Mouse (Mus musculus): ENCODE results near the gene Mbl2. TPM values are rescaled to one million over a fixed set of nuclear protein-coding genes. Genes with fewer than 3 reads are reported as not detected.
A peak's percentile ranks its signal among the peaks of the same experiment; 100 is the strongest.
"Not testable (repeated sequence)": the region's sequence is repeated elsewhere in the genome, so short reads cannot be mapped to it uniquely, and the experiment has no call there.

The Mbl2 gene
- polyA plus RNA-seq (2014; fragmentation: Nextera tagmentation; extraction: Ambion mirVana), result not detected in 2 replicates

DNA sequence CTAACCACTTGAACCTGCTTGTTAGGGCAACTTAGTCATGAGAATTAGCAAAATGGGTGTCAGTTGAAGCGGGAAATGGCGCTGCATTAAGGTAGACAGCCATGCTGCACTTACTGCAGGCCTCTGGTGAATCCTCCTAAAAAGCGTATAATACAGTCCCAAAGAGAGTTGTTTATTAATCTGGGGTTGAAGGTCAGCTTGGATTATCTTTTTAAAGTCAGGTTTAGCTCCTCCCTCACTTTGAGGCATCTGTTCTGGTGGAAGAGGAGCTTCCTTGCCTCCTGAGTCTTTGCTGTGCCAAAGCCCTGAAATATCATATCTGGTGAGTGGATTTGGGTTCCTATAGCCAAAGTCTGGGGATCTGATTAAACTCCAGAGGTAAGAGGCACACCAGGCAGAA lies at the start of gene Mbl2:
TSS of gene Mbl2 (plus strand) at position 252 of the 400 bp plus-strand sequence.
- Histone ChIP-seq H3K4me3 (ENCODE audit: low read depth, low read length) (no peak within 1 kb of the TSS), H3K4me1 (ENCODE audit: control insufficient read depth, insufficient read depth, low read length) (no peaks in the 10 kb centered on the region), H3K36me3 (ENCODE audit: control insufficient read depth, insufficient read depth, low read length) (no peaks in the 10 kb centered on the region), H3K4me2 (no peak within 1 kb of the TSS), H3K9me3 (ENCODE audit: control insufficient read depth, low read length) (no peaks in the 10 kb centered on the region), H3K9ac (ENCODE audit: low read length) (no peak within 1 kb of the TSS), H3K27ac (ENCODE audit: low read depth, low read length) (no peak within 1 kb of the TSS), H3K27me3 (ENCODE audit: control insufficient read depth, insufficient read depth, low read length) (no peaks in the 10 kb centered on the region)
- ATAC-seq (ENCODE audit: low FRiP score) (no peak), DNase-seq (ENCODE audit: low spot score, missing footprints) (no peak)
- WGBS, result 88% methylated on average over 3 of the region's 3 CpGs

DNA sequence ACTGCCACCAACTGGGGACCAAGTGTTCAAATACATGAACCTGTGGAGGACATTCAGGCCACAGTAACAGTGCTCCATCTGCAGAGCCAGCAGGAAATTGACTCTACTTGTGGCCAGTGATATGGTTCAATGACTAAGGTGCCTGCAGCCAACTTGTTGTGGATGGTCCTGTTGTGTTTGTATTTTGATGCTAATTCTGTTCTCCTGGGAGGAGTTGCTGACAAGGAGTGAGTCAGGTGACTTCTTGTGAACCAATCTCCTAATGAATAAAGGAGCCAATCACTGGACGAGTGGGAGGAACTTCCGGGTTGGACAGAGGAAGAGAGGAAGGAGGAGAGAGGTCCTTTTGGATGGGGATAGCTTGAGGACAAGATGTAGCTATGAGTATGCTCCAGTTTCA lies 47.2 kb upstream of the Mbl2 start:
- ATAC-seq (ENCODE audit: low FRiP score) (no peak), DNase-seq (ENCODE audit: low spot score, missing footprints) (no peak)
- Histone ChIP-seq H3K4me2 (no peak overlapping the region), H3K27ac (ENCODE audit: low read depth, low read length) (no peak overlapping the region), H3K4me3 (ENCODE audit: low read depth, low read length) (no peak overlapping the region), H3K36me3 (ENCODE audit: control insufficient read depth, insufficient read depth, low read length) (no peaks in the 10 kb centered on the region), H3K4me1 (ENCODE audit: control insufficient read depth, insufficient read depth, low read length) (no peaks in the 10 kb centered on the region), H3K9ac (ENCODE audit: low read length) (no peak overlapping the region), H3K27me3 (ENCODE audit: control insufficient read depth, insufficient read depth, low read length) (no peaks in the 10 kb centered on the region), H3K9me3 (ENCODE audit: control insufficient read depth, low read length) (peaks cover 2% of the 10 kb centered on the region; the same call in 1 of the 2 replicates)
- 77% methylated on average over 2 of the region's 2 CpGs for WGBS

GRCm38 (mm10) chr19:30187232-30187631 lies 45.5 kb upstream of the Mbl2 start:
- Histone ChIP-seq H3K4me1 (ENCODE audit: control insufficient read depth, insufficient read depth, low read length) (no peaks in the 10 kb centered on the region), H3K36me3 (ENCODE audit: control insufficient read depth, insufficient read depth, low read length) (no peaks in the 10 kb centered on the region)
- WGBS, result 94% methylated on average over 2 of the region's 2 CpGs

GRCm38 (mm10) chr19:30194999-30195398 lies 37.7 kb upstream of the Mbl2 start:
- Histone ChIP-seq H3K9me3 (ENCODE audit: control insufficient read depth, low read length) (no peaks in the 10 kb centered on the region), H3K4me2 (no peak overlapping the region), H3K27me3 (ENCODE audit: control insufficient read depth, insufficient read depth, low read length) (no peaks in the 10 kb centered on the region), H3K4me1 (ENCODE audit: control insufficient read depth, insufficient read depth, low read length) (no peaks in the 10 kb centered on the region), H3K9ac (ENCODE audit: low read length) (no peak overlapping the region), H3K27ac (ENCODE audit: low read depth, low read length) (no peak overlapping the region), H3K4me3 (ENCODE audit: low read depth, low read length) (no peak overlapping the region), H3K36me3 (ENCODE audit: control insufficient read depth, insufficient read depth, low read length) (no peaks in the 10 kb centered on the region)
- ATAC-seq (ENCODE audit: low FRiP score), result no peak
- 74% methylated on average over 6 of the region's 6 CpGs for WGBS
- DNase-seq (ENCODE audit: low spot score, missing footprints), result no peak

More at GRCm38 (mm10) chr19:30187232-30187631, 45.5 kb upstream of the Mbl2 start:
- Histone ChIP-seq H3K27me3 (ENCODE audit: control insufficient read depth, insufficient read depth, low read length) (no peaks in the 10 kb centered on the region), H3K4me3 (ENCODE audit: low read depth, low read length) (no peak overlapping the region), H3K9ac (ENCODE audit: low read length) (no peak overlapping the region), H3K9me3 (ENCODE audit: control insufficient read depth, low read length) (peaks cover 2% of the 10 kb centered on the region; the same call in 1 of the 2 replicates), H3K4me2 (no peak overlapping the region), H3K27ac (ENCODE audit: low read depth, low read length) (no peak overlapping the region)
- ATAC-seq (ENCODE audit: low FRiP score) (no peak), DNase-seq (ENCODE audit: low spot score, missing footprints) (no peak)

DNA sequence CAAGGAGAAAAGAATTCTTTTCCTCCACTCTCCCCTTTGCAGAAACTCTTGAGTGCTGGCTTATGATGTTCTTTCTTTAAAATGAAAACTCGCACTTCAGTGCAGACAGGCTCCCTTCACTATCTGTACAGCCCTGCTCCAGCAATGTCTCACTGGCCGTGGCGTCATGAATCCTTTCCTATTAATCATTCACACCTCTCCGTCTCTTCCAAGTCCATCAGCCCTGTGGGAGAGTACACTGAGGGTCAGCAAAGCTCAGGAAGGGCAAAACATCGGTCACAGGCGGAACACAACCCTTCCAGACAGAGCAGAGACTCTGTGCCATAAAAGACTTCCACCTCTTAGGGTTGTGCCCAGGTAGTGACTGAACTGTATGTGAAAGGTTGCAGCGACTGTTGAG lies 30.6 kb upstream of the Mbl2 start:
- ATAC-seq (ENCODE audit: low FRiP score), result no peak
- no peaks in the 10 kb centered on the region for H3K27me3 ChIP-seq (ENCODE audit: control insufficient read depth, insufficient read depth, low read length)

DNA sequence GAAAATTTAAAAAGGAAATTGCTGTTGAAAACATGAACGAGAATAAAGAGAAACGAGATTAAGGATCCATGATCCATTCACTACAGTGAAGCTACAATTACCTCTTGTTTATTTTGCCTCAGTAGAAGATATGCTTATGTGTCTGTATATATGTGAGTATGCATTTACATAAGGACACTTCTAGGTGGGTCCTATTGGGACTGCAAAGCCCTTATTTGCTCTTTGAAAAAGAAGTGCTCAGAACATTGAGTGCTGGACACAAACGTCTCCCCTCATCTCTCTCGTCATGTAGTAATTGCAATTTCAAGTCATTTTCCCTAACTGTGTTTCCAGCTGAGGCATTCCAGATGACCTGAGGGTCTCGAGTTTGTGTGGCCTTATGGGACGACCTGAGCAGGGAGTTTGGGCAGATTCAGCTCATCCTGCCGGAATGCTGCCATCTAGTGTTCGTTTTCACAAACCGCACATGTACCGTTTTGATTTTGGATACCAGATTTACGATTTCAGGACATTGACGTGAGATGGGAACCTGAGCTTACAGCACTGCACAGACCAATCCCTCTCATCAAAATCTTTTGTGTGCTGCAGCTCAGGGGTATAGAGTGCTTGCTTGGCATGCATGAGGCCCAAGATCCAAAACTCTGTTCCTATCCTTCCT lies 27.5 kb upstream of the Mbl2 start:
- Histone ChIP-seq H3K9ac (ENCODE audit: low read length) (no peak overlapping the region), H3K4me3 (ENCODE audit: low read depth, low read length) (no peak overlapping the region), H3K4me2 (no peak overlapping the region), H3K9me3 (ENCODE audit: control insufficient read depth, low read length) (no peaks in the 10 kb centered on the region), H3K4me1 (ENCODE audit: control insufficient read depth, insufficient read depth, low read length) (no peaks in the 10 kb centered on the region), H3K27me3 (ENCODE audit: control insufficient read depth, insufficient read depth, low read length) (no peaks in the 10 kb centered on the region), H3K27ac (ENCODE audit: low read depth, low read length) (no peak overlapping the region), H3K36me3 (ENCODE audit: control insufficient read depth, insufficient read depth, low read length) (no peaks in the 10 kb centered on the region)
- DNase-seq (ENCODE audit: low spot score, missing footprints) (peak; percentile 94), ATAC-seq (ENCODE audit: low FRiP score) (peak; percentile 57; the same call in 1 of the 2 replicates)
- WGBS, result 22% methylated on average over 12 of the region's 12 CpGs

More for the DNA sequence above, 30.6 kb upstream of the Mbl2 start:
- Histone ChIP-seq H3K27ac (ENCODE audit: low read depth, low read length) (no peak overlapping the region), H3K9ac (ENCODE audit: low read length) (no peak overlapping the region), H3K4me3 (ENCODE audit: low read depth, low read length) (no peak overlapping the region), H3K4me2 (no peak overlapping the region), H3K9me3 (ENCODE audit: control insufficient read depth, low read length) (no peaks in the 10 kb centered on the region), H3K4me1 (ENCODE audit: control insufficient read depth, insufficient read depth, low read length) (no peaks in the 10 kb centered on the region), H3K36me3 (ENCODE audit: control insufficient read depth, insufficient read depth, low read length) (no peaks in the 10 kb centered on the region)
- no peak for DNase-seq (ENCODE audit: low spot score, missing footprints)
- 87% methylated on average over 7 of the region's 7 CpGs for WGBS

DNA sequence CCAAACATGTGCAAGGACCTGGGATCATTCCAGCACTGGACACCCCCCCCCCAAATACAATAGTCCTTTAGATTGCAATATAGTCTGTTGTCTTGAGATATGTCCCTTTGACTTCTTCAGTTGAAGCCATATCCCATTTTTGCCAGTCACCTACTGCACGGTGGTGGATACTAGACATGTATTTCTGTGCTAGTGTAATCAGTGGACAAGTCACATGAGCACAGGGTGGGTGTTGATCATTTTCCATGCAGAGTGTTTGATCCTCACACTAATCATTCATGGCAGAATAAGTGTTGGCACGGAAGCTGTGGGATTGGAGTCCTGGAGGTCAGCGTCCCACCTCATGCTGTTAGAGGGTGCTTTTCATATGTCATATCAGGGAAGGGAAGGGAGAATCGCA lies 26.9 kb upstream of the Mbl2 start:
- no peaks in the 10 kb centered on the region for H3K9me3 ChIP-seq (ENCODE audit: control insufficient read depth, low read length)
- H3K4me1 ChIP-seq (ENCODE audit: control insufficient read depth, insufficient read depth, low read length), result no peaks in the 10 kb centered on the region
- no peak overlapping the region for H3K27ac ChIP-seq (ENCODE audit: low read depth, low read length)
- no peak overlapping the region for H3K9ac ChIP-seq (ENCODE audit: low read length)
- no peaks in the 10 kb centered on the region for H3K27me3 ChIP-seq (ENCODE audit: control insufficient read depth, insufficient read depth, low read length)
- no peak overlapping the region for H3K4me3 ChIP-seq (ENCODE audit: low read depth, low read length)
- ATAC-seq (ENCODE audit: low FRiP score) (peak; percentile 48; the same call in 1 of the 2 replicates), DNase-seq (ENCODE audit: low spot score, missing footprints) (no peak)
- H3K36me3 ChIP-seq (ENCODE audit: control insufficient read depth, insufficient read depth, low read length), result no peaks in the 10 kb centered on the region
- 91% methylated on average over 4 of the region's 4 CpGs for WGBS
- H3K4me2 ChIP-seq, result no peak overlapping the region

DNA sequence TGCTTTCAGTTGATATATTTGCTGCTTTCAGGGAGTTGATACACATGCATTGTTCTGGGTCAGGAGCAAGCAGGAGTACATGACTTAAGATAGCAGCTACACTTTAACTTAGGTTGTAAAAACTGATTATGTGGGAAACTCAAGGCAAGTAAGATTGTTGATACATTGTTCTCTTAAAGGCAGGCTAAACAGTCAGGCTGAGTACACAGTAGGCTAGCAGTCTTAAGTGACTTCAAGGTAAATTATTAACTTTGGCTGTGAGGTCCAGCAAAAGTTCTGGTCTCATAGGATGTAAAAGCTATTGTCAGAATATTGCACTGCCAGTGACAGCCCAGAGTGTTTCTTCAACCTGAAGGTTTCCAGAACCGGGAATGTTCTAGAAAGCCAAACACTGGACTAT lies 25.8 kb upstream of the Mbl2 start:
- 87% methylated on average over 1 of the region's 1 CpGs for WGBS
- no peak overlapping the region for H3K27ac ChIP-seq (ENCODE audit: low read depth, low read length)

DNA sequence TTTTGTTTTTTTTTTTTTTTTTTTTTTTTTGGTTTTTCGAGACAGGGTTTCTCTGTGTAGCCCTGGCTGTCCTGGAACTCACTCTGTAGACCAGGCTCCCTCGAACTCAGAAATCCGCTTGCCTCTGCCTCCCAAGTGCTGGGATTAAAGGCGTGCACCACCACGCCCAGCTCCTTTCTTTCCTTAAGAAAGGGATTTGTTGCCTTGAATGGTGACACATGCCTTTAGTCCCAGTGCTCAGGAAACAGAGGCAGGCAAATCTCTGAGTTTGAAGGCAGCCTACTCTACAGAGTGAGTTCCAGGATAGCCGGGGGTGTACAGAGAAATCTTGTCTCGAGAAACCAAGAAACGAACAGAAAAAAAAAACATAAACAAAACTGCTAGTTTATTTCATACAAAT lies 23.7 kb upstream of the Mbl2 start:
- H3K9me3 ChIP-seq (ENCODE audit: control insufficient read depth, low read length); H3K27ac ChIP-seq (ENCODE audit: low read depth, low read length); ATAC-seq (ENCODE audit: low FRiP score); DNase-seq (ENCODE audit: low spot score, missing footprints); H3K4me3 ChIP-seq (ENCODE audit: low read depth, low read length); H3K4me2 ChIP-seq; H3K27me3 ChIP-seq (ENCODE audit: control insufficient read depth, insufficient read depth, low read length); H3K9ac ChIP-seq (ENCODE audit: low read length); H3K4me1 ChIP-seq (ENCODE audit: control insufficient read depth, insufficient read depth, low read length); H3K36me3 ChIP-seq (ENCODE audit: control insufficient read depth, insufficient read depth, low read length): not testable (repeated sequence)
- WGBS, result 88% methylated on average over 8 of the region's 8 CpGs

More for the DNA sequence above, 25.8 kb upstream of the Mbl2 start:
- no peaks in the 10 kb centered on the region for H3K9me3 ChIP-seq (ENCODE audit: control insufficient read depth, low read length)
- H3K36me3 ChIP-seq (ENCODE audit: control insufficient read depth, insufficient read depth, low read length), result no peaks in the 10 kb centered on the region
- H3K4me2 ChIP-seq, result no peak overlapping the region
- no peaks in the 10 kb centered on the region for H3K27me3 ChIP-seq (ENCODE audit: control insufficient read depth, insufficient read depth, low read length)
- no peak overlapping the region for H3K9ac ChIP-seq (ENCODE audit: low read length)
- no peak overlapping the region for H3K4me3 ChIP-seq (ENCODE audit: low read depth, low read length)
- DNase-seq (ENCODE audit: low spot score, missing footprints) (no peak), ATAC-seq (ENCODE audit: low FRiP score) (no peak)
- H3K4me1 ChIP-seq (ENCODE audit: control insufficient read depth, insufficient read depth, low read length), result no peaks in the 10 kb centered on the region

Data from midbrain, embryonic 11.5 days (tissue).